Mouse (Mus musculus): ENCODE data around the gene Card10.

- TF ChIP-seq CTCF (IDR thresholded peaks at IDR 0.05; ENCODE audit: control insufficient read depth, insufficient read depth, low read length) (no peak), POLR2A (IDR thresholded peaks at IDR 0.05; ENCODE audit: borderline replicate concordance, control insufficient read depth, low read depth, low read length) (no peak)
Observed at GRCm38 (mm10) chr15:78834233-78835005, 31.6 kb upstream of the Card10 start.

Data from bone marrow, adult 2 months (tissue).